Mouse (Mus musculus) spleen, adult 2 months (tissue): ENCODE measurements at regions not wholly inside any gene's neighbourhood (a gene's known extent, or its start where the extent isn't known, plus 50 kb on each side); places are given as distances from the start of the nearest gene placed in this dataset.

Source experiments
- CTCF ChIP-seq: fragments of 200-500 bp; IDR thresholded peaks from 2 replicates; pipeline ENCODE4 v1.5.1; 2011; ENCODE audit warnings: mild to moderate bottlenecking, inconsistent platforms; ENCODE audit not compliant: insufficient read depth, insufficient read length, insufficient replicate concordance; ENCODE audit errors: extremely low read depth
- POLR2A ChIP-seq: fragments of 200-500 bp; IDR thresholded peaks from 2 replicates; pipeline ENCODE4 v1.6.1; 2011; ENCODE audit warnings: low read depth, low read length, inconsistent platforms

DNA sequence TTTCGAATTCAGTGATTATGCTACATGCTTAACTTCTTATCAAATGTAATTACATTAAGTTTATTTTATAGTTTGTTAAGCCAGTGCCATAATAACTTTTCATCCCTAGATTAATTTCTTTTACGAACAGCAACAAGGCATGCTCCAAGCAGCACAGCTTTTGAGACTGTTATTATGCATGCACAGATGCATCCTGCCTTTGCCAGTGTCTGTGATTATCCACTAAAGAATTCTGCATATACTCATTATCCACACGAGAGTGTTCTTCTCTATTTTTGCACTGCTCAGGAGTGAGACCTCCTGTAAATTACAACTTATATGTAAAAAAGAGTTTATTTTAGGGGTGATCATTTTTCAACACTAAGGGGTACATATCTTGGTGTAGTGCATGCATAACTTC, 1941.5 kb upstream of the Pcdh20 start:
- TF ChIP-seq CTCF = no peak
- TF ChIP-seq POLR2A = no peak
